Mouse (Mus musculus) midbrain, embryonic 13.5 days (tissue): Measurements from ENCODE around the gene Atp2c2. TPM values are rescaled to one million over a fixed set of nuclear protein-coding genes. Genes with fewer than 3 reads are reported as not detected.

ENCODE experiments used
- ATAC-seq: fragments of 200-750 bp; cut with Nextera tagmentation; 2 replicates; pipeline ENCODE4 v1.8.0; 2017; ENCODE audit warnings: mild to moderate bottlenecking, moderate TSS enrichment, moderate library complexity
- H3K27ac ChIP-seq: fragments of 300-500 bp; sonication (generic); 2 replicates; pipeline ENCODE4 v1.5.1; 2015; ENCODE audit warnings: inconsistent platforms, mild to moderate bottlenecking, moderate library complexity
- H3K27me3 ChIP-seq: fragments of 300-500 bp; sonication (generic); 2 replicates; pipeline ENCODE4 v1.6.1; 2015; ENCODE audit warnings: mild to moderate bottlenecking, inconsistent platforms
- H3K36me3 ChIP-seq: fragments of 300-500 bp; sonication (generic); 2 replicates; pipeline ENCODE4 v1.6.1; 2015; ENCODE audit warnings: mild to moderate bottlenecking, inconsistent platforms
- H3K4me1 ChIP-seq: fragments of 300-500 bp; sonication (generic); replicated peaks from 2 replicates; pipeline ENCODE4 v1.6.1; 2015; ENCODE audit warnings: inconsistent platforms
- H3K4me2 ChIP-seq: fragments of 300-500 bp; sonication (generic); replicated peaks from 2 replicates; pipeline ENCODE4 v1.6.1; 2015; ENCODE audit warnings: moderate library complexity, mild to moderate bottlenecking, inconsistent platforms
- H3K4me3 ChIP-seq: fragments of 300-500 bp; sonication (generic); replicated peaks from 2 replicates; pipeline ENCODE4 v1.5.1; 2015; ENCODE audit warnings: mild to moderate bottlenecking, inconsistent platforms
- H3K9ac ChIP-seq: fragments of 300-500 bp; sonication (generic); replicated peaks from 2 replicates; pipeline ENCODE4 v1.6.1; 2015; ENCODE audit warnings: mild to moderate bottlenecking, inconsistent platforms
- H3K9me3 ChIP-seq: fragments of 300-500 bp; sonication (generic); 2 replicates; pipeline ENCODE4 v1.6.1; 2016; ENCODE audit warnings: mild to moderate bottlenecking, inconsistent platforms
- WGBS: fragments of 180-500 bp; shearing (Covaris S2); methylation state at CpG from one replicate; pipeline ENCODE4 v1.1.7; 2015; 5-methylcytosine and 5-hydroxymethylcytosine counted together
- polyA plus RNA-seq: library from polyadenylated mRNA; unstranded; fragments of >200 nt; fragmentation: Nextera tagmentation; extraction: Ambion mirVana; gene quantifications from 2 replicates; pipeline ENCODE4 v1.2.1, GENCODE M21; 2015

The Atp2c2 gene
- polyA plus RNA-seq, 1 experiment from 2014 or later = not detected

- WGBS = 83% methylated on average over 11 of the region's 11 CpGs
- Histone ChIP-seq H3K36me3 (no peaks in the 10 kb centered on the region), H3K27me3 (0 out of 2 replicates have a peak, but pooled peaks cover 4% of the 10 kb centered on the region), H3K4me1 (peaks cover 31% of the 10 kb centered on the region), H3K27ac (no peak overlapping the region), H3K4me2 (no peak overlapping the region), H3K9ac (no peak overlapping the region), H3K4me3 (no peak overlapping the region), H3K9me3 (no peaks in the 10 kb centered on the region)
- no peak for ATAC-seq
These were observed 25.7 kb upstream of the Atp2c2 start for GRCm38 (mm10) chr8:119673976-119674555.

GRCm38 (mm10) chr8:119675457-119675856 lies 24.4 kb upstream of the Atp2c2 start:
- Histone ChIP-seq H3K9ac (no peak overlapping the region), H3K36me3 (no peaks in the 10 kb centered on the region), H3K27ac (peak overlapping the region; percentile 67), H3K4me1 (peaks cover 30% of the 10 kb centered on the region), H3K27me3 (0 out of 2 replicates have a peak, but pooled peaks cover 4% of the 10 kb centered on the region), H3K4me3 (no peak overlapping the region), H3K9me3 (no peaks in the 10 kb centered on the region), H3K4me2 (no peak overlapping the region)
- ATAC-seq = peak; percentile 85
- WGBS = 31% methylated on average over 5 of the region's 5 CpGs

GRCm38 (mm10) chr8:119676389-119676788 lies 23.4 kb upstream of the Atp2c2 start:
- H3K4me2 ChIP-seq = no peak overlapping the region
- H3K9me3 ChIP-seq = no peaks in the 10 kb centered on the region
- H3K9ac ChIP-seq = no peak overlapping the region
- peaks cover 25% of the 10 kb centered on the region for H3K4me1 ChIP-seq
- H3K27ac ChIP-seq = no peak overlapping the region
- no peak overlapping the region for H3K4me3 ChIP-seq
- WGBS = 34% methylated on average over 8 of the region's 8 CpGs
- peak; percentile 11; the same call in 1 of the 2 replicates for ATAC-seq
- no peaks in the 10 kb centered on the region for H3K36me3 ChIP-seq
- 0 out of 2 replicates have a peak, but pooled peaks cover 4% of the 10 kb centered on the region for H3K27me3 ChIP-seq

GRCm38 (mm10) chr8:119678138-119678843 lies 21.5 kb upstream of the Atp2c2 start:
- 0 out of 2 replicates have a peak, but pooled peaks cover 4% of the 10 kb centered on the region for H3K27me3 ChIP-seq
- peak overlapping the region; percentile 23; the same call in 1 of the 2 replicates for H3K4me2 ChIP-seq
- 15% methylated on average over 18 of the region's 18 CpGs for WGBS
- no peak overlapping the region for H3K4me3 ChIP-seq
- no peak for ATAC-seq
- H3K9me3 ChIP-seq = no peaks in the 10 kb centered on the region
- no peak overlapping the region for H3K9ac ChIP-seq
- H3K4me1 ChIP-seq = peaks cover 25% of the 10 kb centered on the region
- no peak overlapping the region for H3K27ac ChIP-seq
- H3K36me3 ChIP-seq = no peaks in the 10 kb centered on the region

- Histone ChIP-seq H3K4me2 (no peak overlapping the region), H3K9me3 (no peaks in the 10 kb centered on the region), H3K4me3 (no peak overlapping the region), H3K36me3 (no peaks in the 10 kb centered on the region), H3K27me3 (0 out of 2 replicates have a peak, but pooled peaks cover 4% of the 10 kb centered on the region), H3K27ac (no peak overlapping the region), H3K9ac (no peak overlapping the region), H3K4me1 (peaks cover 25% of the 10 kb centered on the region)
- WGBS = 73% methylated on average over 14 of the region's 14 CpGs
- no peak for ATAC-seq
These were observed 20.6 kb upstream of the Atp2c2 start for GRCm38 (mm10) chr8:119679184-119679583.

GRCm38 (mm10) chr8:119690602-119691001 lies 9.2 kb upstream of the Atp2c2 start:
- H3K4me1 ChIP-seq = 0 out of 2 replicates have a peak, but pooled peaks cover 7% of the 10 kb centered on the region
- H3K27ac ChIP-seq = no peak overlapping the region
- no peaks in the 10 kb centered on the region for H3K27me3 ChIP-seq
- H3K4me2 ChIP-seq = no peak overlapping the region
- no peak overlapping the region for H3K9ac ChIP-seq
- ATAC-seq = no peak
- WGBS = 83% methylated on average over 6 of the region's 6 CpGs
- H3K36me3 ChIP-seq = no peaks in the 10 kb centered on the region
- no peak overlapping the region for H3K4me3 ChIP-seq
- no peaks in the 10 kb centered on the region for H3K9me3 ChIP-seq

- no peak for ATAC-seq
- Histone ChIP-seq H3K4me1 (0 out of 2 replicates have a peak, but pooled peaks cover 7% of the 10 kb centered on the region), H3K4me3 (no peak overlapping the region), H3K27me3 (no peaks in the 10 kb centered on the region), H3K36me3 (no peaks in the 10 kb centered on the region), H3K9ac (no peak overlapping the region), H3K9me3 (no peaks in the 10 kb centered on the region), H3K27ac (no peak overlapping the region), H3K4me2 (no peak overlapping the region)
- WGBS = 79% methylated on average over 4 of the region's 4 CpGs
These were observed 7.8 kb upstream of the Atp2c2 start for GRCm38 (mm10) chr8:119691989-119692388.

GRCm38 (mm10) chr8:119694696-119695095 lies 5.1 kb upstream of the Atp2c2 start:
- Histone ChIP-seq H3K9me3 (no peaks in the 10 kb centered on the region), H3K4me3 (no peak overlapping the region), H3K4me1 (peaks cover 2% of the 10 kb centered on the region; the same call in 1 of the 2 replicates), H3K27ac (no peak overlapping the region), H3K4me2 (no peak overlapping the region), H3K36me3 (no peaks in the 10 kb centered on the region), H3K9ac (no peak overlapping the region), H3K27me3 (peaks cover 19% of the 10 kb centered on the region)
- no peak for ATAC-seq
- 87% methylated on average over 7 of the region's 7 CpGs for WGBS

GRCm38 (mm10) chr8:119697163-119697562 lies 2.6 kb upstream of the Atp2c2 start:
- Histone ChIP-seq H3K36me3 (no peaks in the 10 kb centered on the region), H3K4me1 (peaks cover 4% of the 10 kb centered on the region; the same call in 1 of the 2 replicates), H3K4me2 (no peak overlapping the region), H3K9ac (no peak overlapping the region), H3K9me3 (no peaks in the 10 kb centered on the region), H3K4me3 (no peak overlapping the region), H3K27ac (no peak overlapping the region), H3K27me3 (peaks cover 44% of the 10 kb centered on the region)
- 88% methylated on average over 2 of the region's 2 CpGs for WGBS
- no peak for ATAC-seq

- no peak overlapping the region for H3K9ac ChIP-seq
- H3K4me1 ChIP-seq = peaks cover 4% of the 10 kb centered on the region; the same call in 1 of the 2 replicates
- H3K36me3 ChIP-seq = no peaks in the 10 kb centered on the region
- H3K4me3 ChIP-seq = no peak overlapping the region
- WGBS = 1% methylated on average over 12 of the region's 12 CpGs
- H3K27me3 ChIP-seq = peaks cover 50% of the 10 kb centered on the region
- no peak overlapping the region for H3K4me2 ChIP-seq
- no peak for ATAC-seq
- no peak overlapping the region for H3K27ac ChIP-seq
- H3K9me3 ChIP-seq = no peaks in the 10 kb centered on the region
These were observed 849 bp upstream of the Atp2c2 start for GRCm38 (mm10) chr8:119698960-119699359.

- H3K4me3 ChIP-seq = no peak overlapping the region
- 77% methylated on average over 7 of the region's 7 CpGs for WGBS
- no peak overlapping the region for H3K4me2 ChIP-seq
- no peak overlapping the region for H3K27ac ChIP-seq
- peaks cover 48% of the 10 kb centered on the region for H3K27me3 ChIP-seq
- no peak for ATAC-seq
- peaks cover 4% of the 10 kb centered on the region; the same call in 1 of the 2 replicates for H3K4me1 ChIP-seq
- no peak overlapping the region for H3K9ac ChIP-seq
- no peaks in the 10 kb centered on the region for H3K9me3 ChIP-seq
- no peaks in the 10 kb centered on the region for H3K36me3 ChIP-seq
These were observed 3.2 kb downstream of the Atp2c2 start for GRCm38 (mm10) chr8:119702965-119703364.

- no peaks in the 10 kb centered on the region for H3K9me3 ChIP-seq
- 92% methylated on average over 9 of the region's 9 CpGs for WGBS
- ATAC-seq = no peak
- H3K27me3 ChIP-seq = peaks cover 6% of the 10 kb centered on the region
- H3K4me1 ChIP-seq = peaks cover 4% of the 10 kb centered on the region
- no peak overlapping the region for H3K4me2 ChIP-seq
- no peaks in the 10 kb centered on the region for H3K36me3 ChIP-seq
- H3K9ac ChIP-seq = no peak overlapping the region
- H3K27ac ChIP-seq = no peak overlapping the region
- H3K4me3 ChIP-seq = no peak overlapping the region
These were observed 7.3 kb downstream of the Atp2c2 start for GRCm38 (mm10) chr8:119707146-119707545.
